Mouse (Mus musculus) limb, embryonic 10.5 days (tissue): ENCODE results near the gene Gng4. TPM values are rescaled to one million over a fixed set of nuclear protein-coding genes. Genes with fewer than 3 reads are reported as not detected.
A peak's percentile ranks its signal among the peaks of the same experiment; 100 is the strongest.
"Not testable (repeated sequence)": the region's sequence is repeated elsewhere in the genome, so short reads cannot be mapped to it uniquely, and the experiment has no call there.

ENCODE experiments used
- DNase-seq: peaks from one replicate; pipeline ENCODE4 v3.0.0-alpha.2; 2017; ENCODE audit warnings: low spot score
- H3K27ac ChIP-seq: fragments of 300-500 bp; sonication (generic); 2 replicates; pipeline ENCODE4 v1.5.1; 2016; ENCODE audit warnings: mild to moderate bottlenecking
- H3K27me3 ChIP-seq: fragments of 300-500 bp; sonication (generic); 2 replicates; pipeline ENCODE4 v1.6.1; 2016; ENCODE audit warnings: low read depth, mild to moderate bottlenecking; ENCODE audit not compliant: poor library complexity, severe bottlenecking
- H3K36me3 ChIP-seq: fragments of 300-500 bp; sonication (generic); 2 replicates; pipeline ENCODE4 v1.6.1; 2016; ENCODE audit warnings: mild to moderate bottlenecking, moderate library complexity
- H3K4me1 ChIP-seq: fragments of 300-500 bp; sonication (generic); 2 replicates; pipeline ENCODE4 v1.6.1; 2016
- H3K4me3 ChIP-seq: fragments of 300-500 bp; sonication (generic); 2 replicates; pipeline ENCODE4 v1.5.1; 2016; ENCODE audit warnings: mild to moderate bottlenecking, moderate library complexity
- H3K9me3 ChIP-seq: fragments of 300-500 bp; sonication (generic); replicated peaks from 2 replicates; pipeline ENCODE4 v1.6.1; 2016; ENCODE audit warnings: mild to moderate bottlenecking
- WGBS: fragments of 180-500 bp; shearing (Covaris S2); methylation state at CpG from one replicate; pipeline ENCODE4 v1.1.7; 2016; 5-methylcytosine and 5-hydroxymethylcytosine counted together
- polyA plus RNA-seq: library from polyadenylated mRNA; unstranded; fragments of >200 nt; fragmentation: Nextera tagmentation; extraction: Ambion mirVana; gene quantifications from 2 replicates; pipeline ENCODE4 v1.2.1, GENCODE M21; 2016

Gng4 gene
- polyA plus RNA-seq, 1 experiment from 2014 or later = 0.16 TPM

DNA sequence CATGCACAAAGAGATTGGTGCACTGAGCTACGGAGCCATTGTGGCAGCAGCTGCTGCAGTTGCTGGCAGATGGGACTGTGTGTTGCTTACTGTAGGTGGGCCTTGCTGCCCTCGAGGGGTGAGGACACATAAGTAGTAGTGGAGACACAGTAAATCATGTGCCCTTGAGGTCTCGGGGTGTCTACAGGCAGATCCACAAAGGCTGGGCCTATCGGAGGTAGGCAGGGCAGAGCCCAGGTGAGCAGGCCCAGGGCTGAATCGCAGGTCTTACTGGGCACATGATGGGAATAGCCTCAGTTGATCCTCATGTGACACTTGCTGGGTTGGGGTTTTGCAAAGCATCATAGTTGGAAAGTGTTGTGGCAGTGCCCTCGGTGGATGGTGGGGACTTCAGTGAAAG is 3.1 kb downstream of the Gng4 start:
- 92% methylated on average over 6 of the region's 6 CpGs for WGBS
- Histone ChIP-seq H3K36me3 (no peaks in the 10 kb centered on the region), H3K27me3 (peaks cover 63% of the 10 kb centered on the region), H3K9me3 (no peaks in the 10 kb centered on the region), H3K4me3 (no peak overlapping the region), H3K27ac (no peak overlapping the region), H3K4me1 (peaks cover 21% of the 10 kb centered on the region)
- no peak for DNase-seq

DNA sequence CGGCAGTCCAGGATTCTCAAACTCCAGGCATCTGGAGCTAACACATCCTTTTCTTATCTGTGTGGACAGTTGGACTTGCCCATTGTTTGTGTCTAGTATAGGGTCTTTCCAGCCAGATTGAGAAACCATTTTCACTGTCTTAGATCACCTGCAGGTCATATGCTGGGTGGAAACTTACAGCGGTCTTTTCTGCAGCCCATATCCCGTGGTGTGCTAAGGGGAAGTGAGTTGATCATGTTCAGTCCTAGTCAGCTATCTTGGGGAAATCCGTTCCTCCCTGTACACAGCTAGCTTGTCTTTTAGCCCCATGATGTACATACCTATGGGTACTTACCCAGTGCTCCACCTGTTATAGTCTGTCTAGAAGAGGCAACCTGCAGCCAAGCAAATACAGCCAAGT is 4.2 kb downstream of the Gng4 start:
- peaks cover 52% of the 10 kb centered on the region for H3K27me3 ChIP-seq
- H3K4me3 ChIP-seq = no peak overlapping the region
- no peaks in the 10 kb centered on the region for H3K9me3 ChIP-seq
- peaks cover 21% of the 10 kb centered on the region for H3K4me1 ChIP-seq
- H3K36me3 ChIP-seq = no peaks in the 10 kb centered on the region
- DNase-seq = no peak
- H3K27ac ChIP-seq = no peak overlapping the region
- WGBS = 92% methylated on average over 4 of the region's 4 CpGs

DNA sequence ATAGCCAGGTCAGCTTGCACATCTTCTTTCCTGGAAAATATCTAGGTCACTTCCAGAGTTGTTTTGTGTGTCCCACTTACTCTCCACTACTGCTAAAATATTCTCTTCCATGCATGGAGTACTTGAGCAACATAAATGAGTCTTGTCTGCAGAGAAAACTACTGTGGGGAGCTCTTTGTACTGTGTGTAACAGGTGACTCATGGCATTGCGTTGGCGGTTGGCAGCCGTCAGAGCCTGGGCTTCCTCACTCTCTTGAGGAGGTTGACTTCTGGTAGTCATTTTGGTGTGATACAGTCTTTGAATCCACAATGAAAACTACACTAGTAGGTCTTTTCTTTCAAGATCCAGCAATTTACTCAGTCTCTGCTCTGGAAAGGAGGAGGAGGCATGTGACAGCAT is 8.1 kb downstream of the Gng4 start:
- DNase-seq = no peak
- 96% methylated on average over 3 of the region's 3 CpGs for WGBS
- Histone ChIP-seq H3K4me3 (no peak overlapping the region), H3K4me1 (no peaks in the 10 kb centered on the region), H3K36me3 (no peaks in the 10 kb centered on the region), H3K27me3 (peaks cover 13% of the 10 kb centered on the region), H3K9me3 (no peaks in the 10 kb centered on the region), H3K27ac (no peak overlapping the region)

DNA sequence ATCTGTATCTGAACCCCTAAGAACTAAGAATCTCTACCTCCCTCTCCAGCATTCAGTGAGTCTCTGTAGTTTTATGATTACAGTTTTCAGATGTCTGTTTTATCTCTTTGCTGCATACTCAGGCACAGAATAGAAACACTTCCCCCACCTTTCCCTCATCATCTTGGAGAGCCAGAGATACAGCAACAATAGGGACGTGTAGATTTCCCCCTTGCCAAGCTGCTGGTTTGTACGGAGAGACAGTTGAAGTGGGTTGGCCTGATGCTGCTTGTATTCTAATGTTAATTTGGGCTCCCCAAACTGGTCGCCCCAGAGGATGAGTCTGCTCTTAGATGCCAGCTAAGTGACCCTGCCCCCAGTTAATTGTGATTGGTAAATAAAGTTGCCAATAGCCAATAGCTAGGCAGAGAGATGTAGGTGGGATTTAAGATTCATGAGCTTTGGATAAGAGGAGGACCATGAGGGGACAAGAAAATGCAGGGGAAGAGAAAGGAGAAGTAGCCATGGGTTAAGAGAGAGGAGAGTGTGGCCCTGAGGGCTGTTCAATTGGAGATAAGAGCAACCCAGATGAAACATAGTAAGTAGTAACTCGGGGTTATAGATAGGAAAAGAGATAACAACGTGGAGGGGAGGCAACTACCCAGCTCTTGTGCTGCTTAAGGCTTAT is 11.4 kb downstream of the Gng4 start:
- WGBS = 40% methylated on average over 5 of the region's 5 CpGs
- no peaks in the 10 kb centered on the region for H3K9me3 ChIP-seq
- no peak for DNase-seq

DNA sequence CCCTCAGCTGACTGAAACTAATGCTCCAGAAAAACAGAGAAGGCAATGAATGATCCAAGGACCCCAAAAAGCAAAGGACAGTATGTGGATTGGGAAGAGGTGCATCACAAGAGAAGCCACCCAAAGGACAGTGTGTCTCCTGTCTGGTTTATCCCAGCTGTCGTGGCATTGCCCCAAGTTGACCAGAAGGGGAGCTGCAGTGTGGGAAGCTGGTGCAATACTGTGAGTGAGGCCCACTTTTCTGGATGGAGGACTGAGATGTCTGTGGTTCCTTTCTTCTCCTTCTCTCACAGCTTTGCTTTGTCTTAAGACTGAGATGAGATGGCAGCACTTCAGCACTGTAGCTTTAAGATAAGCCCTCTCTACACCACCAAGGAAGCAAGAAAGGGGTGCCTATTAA is 12.2 kb downstream of the Gng4 start:
- Histone ChIP-seq H3K27me3 (no peaks in the 10 kb centered on the region), H3K9me3 (no peaks in the 10 kb centered on the region), H3K4me3 (no peak overlapping the region), H3K27ac (no peak overlapping the region), H3K4me1 (no peaks in the 10 kb centered on the region), H3K36me3 (no peaks in the 10 kb centered on the region)
- 81% methylated on average over 1 of the region's 1 CpGs for WGBS
- DNase-seq = no peak

More for the DNA sequence above, 11.4 kb downstream of the Gng4 start:
- Histone ChIP-seq H3K27me3 (no peaks in the 10 kb centered on the region), H3K4me1 (no peaks in the 10 kb centered on the region), H3K36me3 (no peaks in the 10 kb centered on the region), H3K4me3 (no peak overlapping the region), H3K27ac (no peak overlapping the region)

DNA sequence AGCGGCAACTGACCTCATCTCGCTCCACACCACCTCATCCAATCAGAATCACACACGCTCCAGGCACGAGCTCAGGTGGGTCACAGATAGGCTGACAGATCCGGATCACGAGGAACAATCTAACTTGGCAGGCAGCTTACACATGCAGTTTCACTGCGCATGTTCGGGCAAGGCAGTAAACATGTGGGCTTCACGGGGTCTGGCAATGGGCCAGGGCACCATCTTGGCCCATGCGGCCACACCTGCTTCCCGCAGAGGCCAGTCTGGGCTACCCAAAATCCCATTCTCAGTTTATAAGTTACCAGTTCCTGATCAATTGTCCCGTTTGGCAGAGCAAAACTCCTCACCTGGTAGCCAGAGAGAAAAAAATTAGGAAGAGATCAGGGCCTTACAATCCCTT is 14.0 kb downstream of the Gng4 start:
- not testable (repeated sequence) for H3K36me3 ChIP-seq, H3K27ac ChIP-seq, H3K27me3 ChIP-seq, DNase-seq, H3K9me3 ChIP-seq, H3K4me1 ChIP-seq, H3K4me3 ChIP-seq
- WGBS = 95% methylated on average over 12 of the region's 12 CpGs

DNA sequence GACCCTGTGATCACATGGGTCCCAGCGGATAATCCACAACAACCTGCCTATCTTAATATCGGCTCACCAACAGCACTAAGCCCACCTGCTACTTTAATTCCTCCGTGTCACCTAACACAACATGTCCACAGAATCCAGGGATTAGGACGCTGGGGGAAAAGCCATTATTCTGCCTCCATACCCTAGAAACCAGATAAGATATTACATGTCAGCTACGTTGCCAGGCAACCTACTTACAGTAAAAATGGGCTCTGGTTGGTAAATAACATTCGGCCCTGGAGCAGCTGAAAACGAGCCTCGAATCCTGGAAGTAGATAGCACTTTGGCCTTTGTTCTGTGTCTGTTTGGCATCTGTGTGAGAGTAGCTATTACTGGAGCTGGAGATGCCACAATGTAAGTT is 14.9 kb downstream of the Gng4 start:
- Histone ChIP-seq H3K27me3 (no peaks in the 10 kb centered on the region), H3K4me3 (no peak overlapping the region), H3K9me3 (no peaks in the 10 kb centered on the region), H3K27ac (no peak overlapping the region), H3K36me3 (no peaks in the 10 kb centered on the region), H3K4me1 (no peaks in the 10 kb centered on the region)
- WGBS = 91% methylated on average over 8 of the region's 8 CpGs
- no peak for DNase-seq

DNA sequence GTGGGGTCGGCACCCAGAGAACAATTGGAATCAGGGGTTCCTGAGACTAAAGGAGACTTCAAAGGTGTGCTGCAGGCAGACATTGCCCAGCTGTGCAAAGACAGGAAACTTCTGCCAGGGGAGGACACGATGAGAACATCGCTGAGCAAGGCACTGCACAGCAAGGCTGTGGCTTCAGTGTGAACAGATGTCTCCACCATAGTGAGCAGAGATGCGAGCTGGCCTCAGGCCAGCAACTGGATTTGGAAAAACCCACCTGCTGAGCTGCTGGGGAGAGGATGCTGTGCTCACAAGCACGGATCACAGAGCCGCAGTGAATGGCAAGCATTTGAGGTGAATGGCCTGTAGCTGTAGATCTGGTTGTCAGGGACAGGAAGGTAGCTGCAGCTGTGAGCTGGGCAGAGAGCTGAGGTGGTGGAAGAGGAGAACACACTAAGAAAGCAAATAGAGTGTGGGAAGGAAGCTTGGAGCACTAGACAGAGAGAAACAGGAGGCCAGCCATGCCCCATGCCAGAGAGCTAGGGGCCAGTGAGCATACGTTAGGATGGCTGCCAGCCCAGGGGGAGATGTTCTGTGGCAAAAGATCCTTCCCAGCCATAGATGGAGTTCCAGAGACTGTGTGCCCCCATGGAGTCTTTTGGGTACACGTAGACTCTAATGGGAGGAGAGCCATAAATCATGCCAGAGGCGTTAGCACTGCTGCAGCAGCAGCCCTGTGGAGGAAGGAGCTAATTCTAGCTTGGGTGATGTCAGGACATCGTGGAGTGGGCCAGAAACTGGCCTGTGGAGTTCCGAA is 24.7 kb downstream of the Gng4 start:
- no peak overlapping the region for H3K27ac ChIP-seq
- no peaks in the 10 kb centered on the region for H3K9me3 ChIP-seq
- 35% methylated on average over 11 of the region's 11 CpGs for WGBS
- no peaks in the 10 kb centered on the region for H3K36me3 ChIP-seq
- H3K4me3 ChIP-seq = no peak overlapping the region
- H3K4me1 ChIP-seq = peaks cover 8% of the 10 kb centered on the region
- H3K27me3 ChIP-seq = no peaks in the 10 kb centered on the region
- no peak for DNase-seq

DNA sequence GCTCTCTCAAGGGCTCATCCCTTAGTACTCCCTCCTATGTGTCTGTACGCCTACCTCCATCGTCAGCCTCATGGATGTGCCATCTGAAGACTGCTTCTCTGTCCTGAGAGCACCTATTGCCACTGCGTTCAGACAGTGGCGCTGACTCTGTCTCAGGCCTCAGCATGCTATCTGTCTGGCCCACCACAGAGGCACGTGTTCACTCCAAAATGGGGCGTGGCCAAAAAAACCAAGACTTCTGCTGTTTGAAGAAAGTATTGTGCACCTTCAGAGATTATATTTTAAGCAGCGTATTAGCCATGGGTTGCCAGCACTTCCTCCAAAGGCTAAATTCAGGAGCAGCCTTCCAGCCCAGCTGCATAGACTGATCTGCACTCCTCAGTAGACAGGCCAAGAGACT is 27.0 kb downstream of the Gng4 start:
- Histone ChIP-seq H3K4me3 (no peak overlapping the region), H3K9me3 (no peaks in the 10 kb centered on the region), H3K36me3 (no peaks in the 10 kb centered on the region), H3K27ac (no peak overlapping the region), H3K27me3 (no peaks in the 10 kb centered on the region), H3K4me1 (peaks cover 8% of the 10 kb centered on the region)
- 92% methylated on average over 7 of the region's 7 CpGs for WGBS
- no peak for DNase-seq

DNA sequence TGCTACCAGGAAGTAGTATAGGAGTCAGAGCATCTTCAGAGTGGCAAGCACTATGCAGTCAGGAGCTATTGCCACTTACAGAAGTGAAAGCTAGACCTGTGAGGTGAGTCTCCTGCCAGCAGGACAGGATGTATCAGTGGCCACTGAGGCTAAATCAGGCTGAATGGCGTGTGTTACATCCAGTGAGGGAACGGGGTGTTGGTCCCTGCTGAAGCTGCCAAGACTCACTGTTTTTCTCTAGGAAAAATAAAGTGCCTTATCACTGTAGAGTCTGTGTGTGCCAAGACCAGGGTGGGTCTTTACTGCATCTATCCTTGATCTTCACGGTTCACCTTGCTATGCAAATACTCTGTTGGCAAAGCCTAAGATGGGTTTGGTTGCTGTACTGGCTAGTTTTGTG is 34.8 kb downstream of the Gng4 start:
- no peak for DNase-seq
- Histone ChIP-seq H3K4me3 (no peak overlapping the region), H3K4me1 (no peaks in the 10 kb centered on the region), H3K27me3 (no peaks in the 10 kb centered on the region), H3K27ac (no peak overlapping the region), H3K36me3 (no peaks in the 10 kb centered on the region), H3K9me3 (no peaks in the 10 kb centered on the region)
- WGBS = 95% methylated on average over 3 of the region's 3 CpGs

DNA sequence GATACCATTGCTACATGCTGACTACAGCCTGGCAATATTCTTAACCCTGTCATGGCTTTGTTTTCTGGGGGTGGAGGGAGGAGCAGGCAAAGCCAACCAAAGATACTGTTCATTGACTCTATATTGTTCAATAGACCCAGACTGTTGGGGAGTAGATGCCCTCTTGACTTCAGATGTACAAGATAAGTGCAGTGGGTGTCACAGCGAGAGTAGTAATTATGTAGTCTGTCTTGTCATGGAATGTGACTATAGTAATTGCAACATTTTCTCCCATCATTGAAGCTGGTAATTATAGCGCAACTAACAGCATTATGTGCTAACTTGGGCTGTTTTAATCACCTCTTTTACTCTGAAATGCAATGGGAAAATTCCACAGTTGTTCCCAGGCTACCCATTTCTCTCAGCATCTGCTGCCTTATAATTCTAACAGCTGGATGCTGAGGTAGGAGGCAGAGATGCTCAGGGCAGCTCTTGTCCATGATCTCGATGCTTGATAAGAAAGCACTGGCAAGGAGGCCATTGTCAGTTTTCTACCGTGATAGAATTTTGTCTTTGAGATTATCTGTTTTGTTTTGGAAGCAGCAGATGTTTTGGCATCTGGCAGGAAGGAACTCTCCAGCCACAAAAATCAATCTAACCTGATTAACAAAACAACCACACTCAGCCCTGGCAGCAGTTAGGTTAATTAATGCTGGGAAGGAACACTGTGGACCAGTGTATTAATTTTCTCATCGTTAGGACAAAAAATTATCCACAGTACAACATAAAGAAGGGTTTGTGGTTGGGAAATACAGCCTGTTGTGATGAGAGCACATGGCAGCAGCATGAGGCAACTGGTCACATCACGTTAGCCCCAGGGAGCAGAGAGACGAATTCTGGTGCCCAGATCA is 36.6 kb downstream of the Gng4 start:
- no peak overlapping the region for H3K27ac ChIP-seq
- H3K4me1 ChIP-seq = no peaks in the 10 kb centered on the region
- DNase-seq = no peak
- H3K4me3 ChIP-seq = no peak overlapping the region
- no peaks in the 10 kb centered on the region for H3K9me3 ChIP-seq
- H3K27me3 ChIP-seq = no peaks in the 10 kb centered on the region
- no peaks in the 10 kb centered on the region for H3K36me3 ChIP-seq
- 78% methylated on average over 7 of the region's 7 CpGs for WGBS

DNA sequence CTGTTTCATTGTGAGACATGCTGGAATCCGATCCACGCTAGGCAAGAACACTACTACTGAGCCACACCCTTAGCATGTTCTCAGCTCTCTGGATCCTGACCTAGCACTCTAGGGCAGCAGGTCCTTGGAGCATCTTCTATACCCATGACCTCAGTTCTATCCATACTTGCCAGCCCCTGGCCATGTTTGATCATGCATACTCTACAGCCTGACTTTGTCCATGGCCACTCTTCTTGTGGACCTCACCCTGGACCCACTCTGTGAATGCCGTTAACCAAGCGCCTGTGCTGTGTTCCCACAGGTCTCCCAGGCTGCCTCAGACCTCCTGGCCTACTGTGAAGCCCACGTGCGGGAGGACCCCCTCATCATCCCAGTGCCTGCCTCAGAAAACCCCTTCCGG is 41.1 kb downstream of the Gng4 start:
- Histone ChIP-seq H3K4me3 (no peak overlapping the region), H3K9me3 (no peaks in the 10 kb centered on the region), H3K4me1 (no peaks in the 10 kb centered on the region), H3K27me3 (no peaks in the 10 kb centered on the region), H3K27ac (no peak overlapping the region), H3K36me3 (no peaks in the 10 kb centered on the region)
- no peak for DNase-seq
- WGBS = 94% methylated on average over 7 of the region's 7 CpGs

DNA sequence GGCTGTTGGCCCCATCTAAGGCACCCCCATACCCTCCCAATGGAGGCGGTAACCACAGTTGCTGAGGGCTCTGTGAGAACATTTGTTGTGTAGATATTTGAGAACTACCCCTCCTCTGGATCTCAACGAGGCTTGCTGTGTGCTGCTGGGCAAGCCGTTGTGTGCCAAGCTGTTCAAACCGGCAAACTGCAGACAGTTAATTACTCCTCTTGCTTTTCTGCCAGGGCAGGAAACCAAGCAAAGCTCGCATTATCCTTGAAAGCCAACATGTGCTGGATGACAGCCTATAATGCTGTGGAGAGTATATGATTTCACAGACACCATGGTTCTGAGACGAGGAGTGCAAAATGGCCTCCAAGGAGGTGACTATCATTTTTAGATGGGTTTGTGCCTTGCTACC is 42.7 kb downstream of the Gng4 start:
- Histone ChIP-seq H3K4me3 (no peak overlapping the region), H3K36me3 (no peaks in the 10 kb centered on the region), H3K9me3 (no peaks in the 10 kb centered on the region), H3K4me1 (peaks cover 6% of the 10 kb centered on the region), H3K27ac (no peak overlapping the region), H3K27me3 (no peaks in the 10 kb centered on the region)
- WGBS = 88% methylated on average over 6 of the region's 6 CpGs
- peak; percentile 18 for DNase-seq
